Mouse (Mus musculus) retina, adult 2 months (tissue): ENCODE data around the gene Sema3g.

ENCODE experiments used
- DNase-seq: peaks from one replicate; pipeline ENCODE4 v3.0.0-alpha.2; 2012; ENCODE audit warnings: low read depth, low spot score

Gene Sema3g

GRCm38 (mm10) chr14:31195968-31196367, 21.7 kb upstream of the Sema3g start:
- DNase-seq = no peak

GRCm38 (mm10) chr14:31197547-31198516, 19.8 kb upstream of the Sema3g start:
- no peak for DNase-seq

GRCm38 (mm10) chr14:31199599-31199998, 18.1 kb upstream of the Sema3g start:
- DNase-seq = no peak

- no peak for DNase-seq
These were observed 17.6 kb upstream of the Sema3g start for GRCm38 (mm10) chr14:31200038-31200437.

GRCm38 (mm10) chr14:31204844-31205243, 12.8 kb upstream of the Sema3g start:
- no peak for DNase-seq

- DNase-seq = no peak
These were observed 12.5 kb upstream of the Sema3g start for GRCm38 (mm10) chr14:31205244-31205561.

- no peak for DNase-seq
These were observed 11.8 kb upstream of the Sema3g start for GRCm38 (mm10) chr14:31205562-31206467.

GRCm38 (mm10) chr14:31206472-31206981, 11.1 kb upstream of the Sema3g start:
- DNase-seq = peak; percentile 87

- DNase-seq = no peak
These were observed 10.4 kb upstream of the Sema3g start for GRCm38 (mm10) chr14:31207070-31207830.

GRCm38 (mm10) chr14:31208084-31208483, 9.6 kb upstream of the Sema3g start, which contains the start of gene Tnnc1:
Gene Tnnc1, plus strand, starts transcription at chr14:31208312.
- DNase-seq = no peak

GRCm38 (mm10) chr14:31209133-31209557, 8.5 kb upstream of the Sema3g start:
- DNase-seq = no peak

GRCm38 (mm10) chr14:31211854-31212253, 5.8 kb upstream of the Sema3g start:
- DNase-seq = no peak

GRCm38 (mm10) chr14:31212499-31212898, 5.2 kb upstream of the Sema3g start:
- DNase-seq = no peak

- no peak for DNase-seq
These were observed 3.8 kb upstream of the Sema3g start for GRCm38 (mm10) chr14:31213868-31214267.

GRCm38 (mm10) chr14:31214684-31215083, 3.0 kb upstream of the Sema3g start:
- DNase-seq = no peak

GRCm38 (mm10) chr14:31215157-31216002, 2.3 kb upstream of the Sema3g start:
- no peak for DNase-seq

- no peak for DNase-seq
These were observed 814 bp upstream of the Sema3g start, which contains the start of gene Nisch for GRCm38 (mm10) chr14:31216846-31217245. Gene Nisch, minus strand, starts transcription at chr14:31216946.

GRCm38 (mm10) chr14:31226978-31227377, 9.3 kb downstream of the Sema3g start:
- no peak for DNase-seq

GRCm38 (mm10) chr14:31228234-31228633, 10.6 kb downstream of the Sema3g start:
- DNase-seq = no peak

- no peak for DNase-seq
These were observed 12.8 kb downstream of the Sema3g start for GRCm38 (mm10) chr14:31230442-31230841.
